Mouse (Mus musculus) lung, postnatal 0 days (tissue): ENCODE measurements at regions not wholly inside any gene's neighbourhood (a gene's known extent, or its start where the extent isn't known, plus 50 kb on each side); places are given as distances from the start of the nearest gene placed in this dataset.

Experiments
- CTCF ChIP-seq: IDR thresholded peaks from 2 replicates; pipeline ENCODE4 v1.5.1; 2016; ENCODE audit warnings: antibody characterized with exemption, mild to moderate bottlenecking
- EP300 ChIP-seq: IDR thresholded peaks from 2 replicates; pipeline ENCODE4 v1.6.1; 2016; ENCODE audit warnings: antibody characterized with exemption, mild to moderate bottlenecking, control low read depth

- TF ChIP-seq CTCF (no peak), EP300 (no peak)
Measured at GRCm38 (mm10) chr10:116699711-116700110, 118.4 kb upstream of the Cnot2 start.
